Mouse (Mus musculus) embryonic fibroblast, embryonic 13.5 days (primary cell): ENCODE measurements around the gene Rimklb.
"Not testable (repeated sequence)": the region's sequence is repeated elsewhere in the genome, so short reads cannot be mapped to it uniquely, and the experiment has no call there.

Source experiments
- CTCF ChIP-seq: IDR thresholded peaks from 2 replicates; pipeline ENCODE4 v1.5.1; 2011; ENCODE audit warnings: mild to moderate bottlenecking, control low read depth, low read length, moderate library complexity, borderline replicate concordance; ENCODE audit not compliant: insufficient read depth
- POLR2A ChIP-seq: IDR thresholded peaks from 2 replicates; pipeline ENCODE4 v1.6.1; 2011; ENCODE audit warnings: low read depth, mild to moderate bottlenecking, control low read depth, low read length, moderate library complexity

DNA sequence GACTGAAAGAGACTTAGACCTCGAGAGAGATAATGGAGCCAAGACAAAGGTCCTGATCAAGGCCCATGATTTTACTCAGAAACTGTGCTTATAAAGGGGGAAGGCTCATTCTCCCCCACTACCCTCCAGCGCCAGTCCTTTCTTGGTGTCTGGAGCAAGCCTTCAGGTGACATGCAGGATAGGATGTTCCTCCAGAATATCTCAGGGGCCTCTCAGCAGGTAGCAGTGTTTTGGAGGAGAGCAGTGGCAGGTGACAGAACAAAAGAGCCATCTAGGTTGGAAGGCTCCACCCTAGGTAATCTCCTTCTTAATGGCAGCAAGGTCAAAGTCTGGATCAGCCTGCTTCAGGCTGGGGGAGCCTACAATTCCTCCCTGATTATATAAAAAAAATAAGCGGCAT is 27.1 kb downstream of the Rimklb start:
- not testable (repeated sequence) for TF ChIP-seq POLR2A, CTCF
